Mouse (Mus musculus) frontal cortex, adult 2 months (tissue): ENCODE results near the gene Ankdd1b. TPM values are rescaled to one million over a fixed set of nuclear protein-coding genes. Genes with fewer than 3 reads are reported as not detected.

Experiments
- DNase-seq, 2 experiments: peaks; one replicate each; pipeline ENCODE4 v3.0.0; 2022; ENCODE audit warnings: low spot score in 1 of 2; ENCODE audit errors: extremely low spot score in 1 of 2
- polyA plus RNA-seq: library from polyadenylated mRNA; depleted of rRNA; stranded (reverse); fragments of >200 nt; gene quantifications from 2 replicates; pipeline ENCODE4 v1.2.3, GENCODE M21; 2012; rRNA removed

Ankdd1b gene
- polyA plus RNA-seq, 1 experiment, result 0.16 TPM

DNA sequence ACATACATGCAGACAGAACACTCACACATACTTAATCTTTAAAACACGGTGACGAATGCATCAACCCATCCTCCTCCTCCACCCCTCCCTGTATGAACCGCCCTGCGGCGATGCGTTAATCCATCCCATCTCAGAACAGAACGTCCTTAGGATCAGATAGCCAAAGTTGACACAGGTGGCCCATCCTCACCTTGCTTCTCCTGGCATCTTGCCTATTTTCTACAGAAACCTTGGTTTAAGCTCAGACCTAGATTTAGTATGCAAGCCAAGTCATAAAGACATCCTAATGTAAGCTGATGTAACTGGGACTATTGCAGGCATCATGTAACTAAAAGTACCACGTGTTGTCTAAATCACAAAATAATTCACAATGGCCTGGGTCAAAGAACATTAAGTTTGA lies 54.6 kb downstream of the Ankdd1b start:
- no peak for DNase-seq

- no peak for DNase-seq
Measured at GRCm38 (mm10) chr13:96414384-96414783, 56.6 kb downstream of the Ankdd1b start.

- DNase-seq, result no peak
Measured at GRCm38 (mm10) chr13:96408786-96409185, 62.2 kb downstream of the Ankdd1b start.

DNA sequence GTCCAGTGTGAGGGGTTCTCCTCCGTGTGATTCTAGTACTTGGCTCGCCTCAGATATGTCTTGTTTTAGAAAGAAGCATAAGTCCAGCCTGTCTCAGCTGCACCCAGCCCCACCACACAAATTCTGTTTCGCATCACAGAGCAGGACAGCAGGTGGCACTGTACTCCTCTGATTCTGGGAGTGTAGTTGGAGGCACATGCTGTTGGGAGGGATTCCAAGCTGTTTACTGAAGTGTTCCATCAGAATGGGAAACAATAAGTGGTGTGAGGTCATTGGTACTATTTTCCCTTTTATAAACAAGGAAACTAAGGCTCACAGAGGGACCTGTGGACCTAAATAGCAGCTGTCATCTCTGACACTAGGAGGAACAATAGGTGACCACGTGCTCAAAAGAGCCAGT lies 64.0 kb downstream of the Ankdd1b start:
- peak in 1 of 2 experiments; percentile 50 for DNase-seq

GRCm38 (mm10) chr13:96405518-96405917 lies 65.5 kb downstream of the Ankdd1b start:
- peak; percentile 21 to 48 for DNase-seq

- no peak for DNase-seq
Measured at GRCm38 (mm10) chr13:96401251-96401650, 69.7 kb downstream of the Ankdd1b start.

DNA sequence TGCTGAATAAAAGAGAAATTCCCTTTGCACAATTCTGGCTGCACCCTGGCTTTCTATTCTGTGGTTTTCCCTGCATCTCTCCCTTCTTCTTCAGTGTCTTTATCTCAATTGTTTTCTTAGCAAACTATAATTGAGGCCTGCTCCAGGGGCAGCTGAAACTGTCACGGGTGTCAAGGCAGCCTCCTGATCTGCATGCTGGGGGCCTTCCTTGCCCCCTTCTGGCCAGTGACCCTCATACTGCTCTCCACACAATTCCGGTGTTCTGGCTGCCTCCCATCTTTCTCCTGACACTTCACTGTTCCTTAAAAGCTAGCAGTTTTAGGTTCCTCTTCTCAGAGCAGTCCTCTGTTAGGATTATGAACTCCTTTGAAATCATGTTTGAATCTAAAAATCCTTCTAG lies 81.7 kb downstream of the Ankdd1b start:
- no peak for DNase-seq

DNA sequence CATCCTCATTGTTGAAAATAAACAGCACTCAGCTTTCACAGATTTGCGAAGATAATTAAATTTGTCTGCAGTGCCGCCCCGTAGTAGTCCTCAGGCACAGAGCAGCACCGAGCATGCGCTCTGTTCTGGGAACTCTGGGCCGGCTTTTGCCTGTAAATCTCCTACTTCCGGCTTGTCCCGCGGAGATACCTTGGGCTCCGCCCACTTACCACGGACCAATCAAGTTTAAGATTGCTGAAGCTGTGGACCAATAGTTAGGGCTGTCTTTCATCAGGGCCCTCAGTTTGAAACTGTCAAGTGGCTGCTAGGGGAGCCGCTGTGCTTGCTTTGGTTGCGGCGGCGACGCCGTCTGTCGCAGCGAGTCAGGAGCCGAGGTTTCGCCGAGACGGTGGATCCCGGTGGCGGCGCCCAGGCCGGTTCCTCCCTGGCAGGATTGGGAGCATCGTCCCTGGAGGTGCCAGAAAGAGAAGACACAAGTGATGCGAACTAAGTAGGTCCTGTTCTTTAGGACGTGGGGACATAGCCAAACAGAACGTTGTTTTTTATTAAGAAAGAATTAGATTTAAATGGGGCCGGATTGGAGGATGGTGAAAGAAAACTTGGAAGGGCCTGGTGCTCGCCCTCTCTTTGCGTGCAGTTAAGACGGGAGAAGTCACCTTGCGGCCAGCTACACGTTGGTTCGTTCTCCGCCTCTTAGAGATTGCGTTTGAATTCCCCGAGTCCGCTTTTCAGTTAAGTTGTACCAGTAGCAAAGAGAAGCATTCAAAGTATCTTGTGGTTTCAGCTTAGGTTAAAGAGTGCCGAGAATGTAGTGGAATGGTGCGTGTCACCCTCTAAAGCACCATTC lies 82.7 kb downstream of the Ankdd1b start, which contains the start of gene Poc5:
TSS of gene Poc5 (plus strand) at position 253 of the 847 bp plus-strand sequence.
- DNase-seq, result peak; percentile 99 to 100

- DNase-seq, result no peak
Measured at GRCm38 (mm10) chr13:96377883-96378282, 93.1 kb downstream of the Ankdd1b start.

- DNase-seq, result no peak
Measured at GRCm38 (mm10) chr13:96376871-96377270, 94.1 kb downstream of the Ankdd1b start.

DNA sequence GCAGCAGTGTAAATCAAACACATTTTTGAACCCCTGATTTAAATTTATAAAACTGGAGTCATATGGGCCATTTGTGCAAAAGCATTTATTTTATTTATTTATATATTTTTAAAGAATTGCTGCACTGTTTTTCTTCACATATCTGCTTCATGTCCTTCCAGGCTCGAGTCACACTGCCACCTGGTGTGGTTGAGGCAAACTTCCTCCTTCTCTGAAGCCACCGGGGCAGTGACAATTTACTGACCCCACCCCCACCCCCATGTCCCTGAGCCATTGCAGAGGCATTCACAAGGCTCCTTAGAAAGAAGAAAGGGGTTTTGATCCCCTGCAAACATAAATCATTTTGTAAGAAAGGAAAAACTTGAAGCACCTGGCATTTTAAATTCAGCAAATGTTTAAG lies 95.5 kb downstream of the Ankdd1b start:
- no peak for DNase-seq

Other genes starting within 250 kb of the Ankdd1b start
- 16.8 and 17.1 TPM in 2 replicates for gene Poc5, start 82.9 kb downstream of the Ankdd1b start, polyA plus RNA-seq
- gene Gm17622, start 19.5 kb upstream of the Ankdd1b start, polyA plus RNA-seq, result not detected in 2 replicates
- gene Polk, start 71.4 kb upstream of the Ankdd1b start, polyA plus RNA-seq, result 6.9 and 8.5 TPM in 2 replicates
- 31.3 and 36.7 TPM in 2 replicates for gene Col4a3bp, start 71.4 kb upstream of the Ankdd1b start, polyA plus RNA-seq
- gene Hmgcr, start 199.7 kb upstream of the Ankdd1b start, polyA plus RNA-seq, result 50.1 and 63.5 TPM in 2 replicates